Comparison of ENCODE assay signal across 8 mouse cellular contexts in genomic region chr4:134129482-134129881, GRCm38 (mm10). TPM values are rescaled to one million over a fixed set of nuclear protein-coding genes. Genes with fewer than 3 reads are reported as not detected.
DNase-seq lines count a peak whose midpoint lies in the region; ATAC-seq and TF ChIP-seq lines count a peak whose summit lies in the region.

No protein-coding gene starts in this region.

- peaks cover 3% of the 10 kb centered on the region for H3K36me3 ChIP-seq in heart, embryonic 11.5 days (ENCODE audit: control insufficient read depth, insufficient read depth, low read length)
- peaks cover 22% of the 10 kb centered on the region for H3K36me3 ChIP-seq in liver, embryonic 13.5 days
- no peaks in the 10 kb centered on the region for H3K36me3 ChIP-seq in myocyte (ENCODE audit: control insufficient read depth, insufficient read depth)

- H3K4me1 ChIP-seq in heart, embryonic 11.5 days (ENCODE audit: control insufficient read depth, insufficient read depth, low read length), result peaks cover 23% of the 10 kb centered on the region
- peaks cover 75% of the 10 kb centered on the region for H3K4me1 ChIP-seq in liver, embryonic 13.5 days (replicated peaks)

- ATAC-seq in heart, embryonic 11.5 days (replicated peaks; ENCODE audit: insufficient number of reproducible peaks, low FRiP score, low TSS enrichment), result no peak
- peak; percentile 61 for ATAC-seq in granulocyte monocyte progenitor cell, adult 5-6 weeks (replicated peaks; ENCODE audit: poor library complexity, severe bottlenecking)
- no peak for ATAC-seq in liver, embryonic 13.5 days (ENCODE audit: low read depth)
- ATAC-seq in megakaryocyte-erythroid progenitor cell, adult 5-6 weeks (replicated peaks; ENCODE audit: low FRiP score, low TSS enrichment, poor library complexity, severe bottlenecking), result no peak

- H3K4me2 ChIP-seq in heart, embryonic 11.5 days, result peak overlapping the region; percentile 81
- peak overlapping the region; percentile 87 for H3K4me2 ChIP-seq in liver, embryonic 13.5 days
- H3K4me2 ChIP-seq in myocyte (ENCODE audit: low read depth), result peak overlapping the region; percentile 90

- H3K9me3 ChIP-seq in heart, embryonic 11.5 days (replicated peaks; ENCODE audit: control insufficient read depth, low read length), result no peaks in the 10 kb centered on the region
- no peaks in the 10 kb centered on the region for H3K9me3 ChIP-seq in liver, embryonic 13.5 days (replicated peaks)

- TF ChIP-seq POLR2A in myocyte (IDR thresholded peaks at IDR 0.05; ENCODE audit: insufficient read length, low read depth), result no peak

- peak overlapping the region; percentile 86 for H3K27ac ChIP-seq in heart, embryonic 11.5 days (ENCODE audit: low read depth, low read length)
- peak overlapping the region; percentile 68 for H3K27ac ChIP-seq in liver, embryonic 13.5 days

- no peak for DNase-seq in heart, adult 9 months (ENCODE audit: low spot score in 2 of 2)
- DNase-seq in B cell, adult 2 months, result peak; percentile 29
- no peak for DNase-seq in liver, embryonic 13.5 days
- no peak for DNase-seq in cerebellum, postnatal 14 days

- no peaks in the 10 kb centered on the region for H3K27me3 ChIP-seq in heart, embryonic 11.5 days (ENCODE audit: control insufficient read depth, insufficient read depth, low read length)
- no peaks in the 10 kb centered on the region for H3K27me3 ChIP-seq in liver, embryonic 13.5 days
- H3K27me3 ChIP-seq in myocyte (ENCODE audit: control insufficient read depth, insufficient read depth, insufficient read length), result no peaks in the 10 kb centered on the region

- H3K4me3 ChIP-seq in heart, embryonic 11.5 days (ENCODE audit: low read depth, low read length), result peak overlapping the region; percentile 89; the same call in 1 of the 2 replicates
- H3K4me3 ChIP-seq in liver, embryonic 13.5 days (replicated peaks), result peak overlapping the region; percentile 69
- peak overlapping the region; percentile 44 for H3K4me3 ChIP-seq in myocyte

- H3K79me2 ChIP-seq in myocyte (ENCODE audit: control insufficient read depth, insufficient read depth), result peaks cover 9% of the 10 kb centered on the region

- 25% methylated on average over 6 of the region's 6 CpGs for whole genome bisulfite sequencing in heart, embryonic 11.5 days (ENCODE audit: insufficient replicate concordance)
- 17% methylated on average over 6 of the region's 6 CpGs for WGBS in liver, embryonic 13.5 days (ENCODE audit: insufficient replicate concordance)

- H3K9ac ChIP-seq in heart, embryonic 11.5 days (ENCODE audit: low read depth, low read length), result peak overlapping the region; percentile 89; the same call in 1 of the 2 replicates
- H3K9ac ChIP-seq in liver, embryonic 13.5 days, result peak overlapping the region; percentile 77

- no peak overlapping the region for H3ac ChIP-seq in myocyte (ENCODE audit: control insufficient read depth, insufficient read length)

TF ChIP-seq in myocyte, 11 proteins besides CTCF, POLR2A, EP300 and RAD21:
- no peak for TF ChIP-seq TCF12 (IDR thresholded peaks at IDR 0.05; ENCODE audit: insufficient read depth, poor library complexity, severe bottlenecking)

RNA-seq across cellular contexts. Expression of gene Sh3bgrl3, which starts 0.9 kb away (rescaled TPM):
- 179 and 220 TPM in 2 replicates for polyA plus RNA-seq in heart, embryonic 11.5 days (2014; fragmentation: Nextera tagmentation; extraction: Ambion mirVana)
- 841 and 871 TPM in 2 replicates for total RNA-seq in granulocyte monocyte progenitor cell, adult 5-6 weeks (2014; fragmentation: Nextera tagmentation)
- 333 and 394 TPM in 2 replicates for total RNA-seq in granulocyte monocyte progenitor cell, adult 5-6 weeks (2017)
- polyA plus RNA-seq in liver, embryonic 13.5 days (2015; fragmentation: Nextera tagmentation; extraction: Ambion mirVana), result 158 and 171 TPM in 2 replicates
- 262 TPM for polyA plus RNA-seq in myocyte (2012; fragmentation: generic; extraction: Trizol)
- total RNA-seq in megakaryocyte-erythroid progenitor cell, adult 5-6 weeks (2014; fragmentation: Nextera tagmentation), result 87.3 and 101 TPM in 2 replicates
- total RNA-seq in megakaryocyte-erythroid progenitor cell, adult 5-6 weeks (2017), result 34.2 and 55.1 TPM in 2 replicates

RNA-seq across cellular contexts. Expression of gene Ubxn11, which starts 27.1 kb away (rescaled TPM):
- 2.0 and 3.2 TPM in 2 replicates for polyA plus RNA-seq in heart, embryonic 11.5 days (2014; fragmentation: Nextera tagmentation; extraction: Ambion mirVana)
- total RNA-seq in granulocyte monocyte progenitor cell, adult 5-6 weeks (2014; fragmentation: Nextera tagmentation), result 14.4 and 30.2 TPM in 2 replicates
- 4.8 and 11.2 TPM in 2 replicates for total RNA-seq in granulocyte monocyte progenitor cell, adult 5-6 weeks (2017)
- 1.7 and 2.3 TPM in 2 replicates for polyA plus RNA-seq in liver, embryonic 13.5 days (2015; fragmentation: Nextera tagmentation; extraction: Ambion mirVana)
- polyA plus RNA-seq in myocyte (2012; fragmentation: generic; extraction: Trizol), result 1.5 TPM
- 17.9 and 21.8 TPM in 2 replicates for total RNA-seq in megakaryocyte-erythroid progenitor cell, adult 5-6 weeks (2014; fragmentation: Nextera tagmentation)
- total RNA-seq in megakaryocyte-erythroid progenitor cell, adult 5-6 weeks (2017), result 5.2 and 7.7 TPM in 2 replicates

RNA-seq across cellular contexts. Expression of gene Cd52, which starts 34.6 kb away (rescaled TPM):
- polyA plus RNA-seq in heart, embryonic 11.5 days (2014; fragmentation: Nextera tagmentation; extraction: Ambion mirVana), result 3.9 and 6.2 TPM in 2 replicates
- total RNA-seq in granulocyte monocyte progenitor cell, adult 5-6 weeks (2014; fragmentation: Nextera tagmentation), result 240 and 247 TPM in 2 replicates
- 259 and 330 TPM in 2 replicates for total RNA-seq in granulocyte monocyte progenitor cell, adult 5-6 weeks (2017)
- polyA plus RNA-seq in liver, embryonic 13.5 days (2015; fragmentation: Nextera tagmentation; extraction: Ambion mirVana), result 24.6 and 27.7 TPM in 2 replicates
- not detected for polyA plus RNA-seq in myocyte (2012; fragmentation: generic; extraction: Trizol)
- 34.9 and 43.4 TPM in 2 replicates for total RNA-seq in megakaryocyte-erythroid progenitor cell, adult 5-6 weeks (2014; fragmentation: Nextera tagmentation)
- 36.8 and 45.6 TPM in 2 replicates for total RNA-seq in megakaryocyte-erythroid progenitor cell, adult 5-6 weeks (2017)

RNA-seq across cellular contexts. Expression of gene Cep85, which starts 57.4 kb away (rescaled TPM):
- polyA plus RNA-seq in heart, embryonic 11.5 days (2014; fragmentation: Nextera tagmentation; extraction: Ambion mirVana), result 23.1 and 27.9 TPM in 2 replicates
- 20.8 and 28.9 TPM in 2 replicates for total RNA-seq in granulocyte monocyte progenitor cell, adult 5-6 weeks (2014; fragmentation: Nextera tagmentation)
- total RNA-seq in granulocyte monocyte progenitor cell, adult 5-6 weeks (2017), result 26.7 and 33.7 TPM in 2 replicates
- polyA plus RNA-seq in liver, embryonic 13.5 days (2015; fragmentation: Nextera tagmentation; extraction: Ambion mirVana), result 27.8 and 35.1 TPM in 2 replicates
- polyA plus RNA-seq in myocyte (2012; fragmentation: generic; extraction: Trizol), result 21.4 TPM
- 30.7 and 51.5 TPM in 2 replicates for total RNA-seq in megakaryocyte-erythroid progenitor cell, adult 5-6 weeks (2014; fragmentation: Nextera tagmentation)
- total RNA-seq in megakaryocyte-erythroid progenitor cell, adult 5-6 weeks (2017), result 31.5 and 34.9 TPM in 2 replicates

Comparison
In these comparisons a context has a peak if more than half of its experiments do, and no peak if none do; other contexts are left out.
1. DNase-seq: peak in B cell, adult 2 months (2 of 2); none in heart, adult 9 months (0 of 2), liver, embryonic 13.5 days (single experiment) and cerebellum, postnatal 14 days (0 of 2).
2. Peak in every context shown above with its lines, with median percentiles within 50 percentile points of each other: H3K4me2 ChIP-seq and H3K4me3 ChIP-seq.